In genomic region chr19:53019716-53020463, GRCm38 (mm10) we compare ENCODE assay signal across 8 mouse cellular contexts. TPM values are rescaled to one million over a fixed set of nuclear protein-coding genes. Genes with fewer than 3 reads are reported as not detected.
DNase-seq lines count a peak whose midpoint lies in the region; ATAC-seq and TF ChIP-seq lines count a peak whose summit lies in the region.
"Had no signal": no experiment of that assay in that cellular context is flagged by ENCODE, and none has a peak within 500 bp of the region (broad histone marks: within the 10 kb centered on the region; RNA-seq: fewer than 3 reads in every experiment).

No protein-coding gene starts in this region.

- no peaks in the 10 kb centered on the region for H3K27me3 ChIP-seq in thymus, adult 2 months (ENCODE audit: control insufficient read depth, insufficient read depth, low read length)
- H3K27me3 ChIP-seq in liver, embryonic 15.5 days = no peaks in the 10 kb centered on the region
- H3K27me3 ChIP-seq: heart, embryonic 13.5 days had no signal

- H3K36me3 ChIP-seq in thymus, adult 2 months (ENCODE audit: control insufficient read depth, insufficient read depth, low read length) = 0 out of 2 replicates have a peak, but pooled peaks cover 5% of the 10 kb centered on the region
- H3K36me3 ChIP-seq in liver, embryonic 15.5 days (replicated peaks) = peaks cover 74% of the 10 kb centered on the region

- WGBS in thymus, adult 2 months = 75% methylated on average over 13 of the region's 13 CpGs
- WGBS in liver, embryonic 15.5 days (ENCODE audit: insufficient replicate concordance) = 70% methylated on average over 13 of the region's 13 CpGs

- peak; percentile 73; the same call in 1 of the 2 replicates for TF ChIP-seq CTCF in thymus, adult 2 months (IDR thresholded peaks at IDR 0.05; ENCODE audit: borderline replicate concordance, control insufficient read depth, extremely low read depth, insufficient read depth, low read length, poor library complexity)

- peak; percentile 55 for DNase-seq in thymus, adult 2 months
- no peak for DNase-seq in thymus, adult 18-20 months
- peak; percentile 48 for DNase-seq in adrenal gland, adult 2 months
- peak; percentile 62 for DNase-seq in embryo, embryonic 11 days
- peak; percentile 69 to 70 for DNase-seq in heart, postnatal 36 days
- peak; percentile 32 for DNase-seq in retina, adult 2 months (ENCODE audit: low read depth, low spot score)

- no peak for TF ChIP-seq POLR2A in thymus, adult 2 months (IDR thresholded peaks at IDR 0.05; ENCODE audit: control insufficient read depth, extremely low read depth, insufficient read depth, low read length, poor library complexity)

- H3K9me3 ChIP-seq in liver, embryonic 15.5 days (replicated peaks) = no peaks in the 10 kb centered on the region
- H3K9me3 ChIP-seq: heart, embryonic 13.5 days had no signal

- no peaks in the 10 kb centered on the region for H3K4me1 ChIP-seq in thymus, adult 2 months (replicated peaks; ENCODE audit: control insufficient read depth, insufficient read depth, low read length)
- H3K4me1 ChIP-seq in liver, embryonic 15.5 days (replicated peaks) = peaks cover 11% of the 10 kb centered on the region; the same call in 1 of the 2 replicates

- no peak overlapping the region for H3K4me2 ChIP-seq in liver, embryonic 15.5 days
- H3K4me2 ChIP-seq: heart, embryonic 13.5 days had no signal

- intact Hi-C loops in heart, postnatal 36 days (cut with DNase I) = loop anchor here (5.0 kb wide), 1 partner anchor 122 kb away; the partner anchor contains the start of gene Add3

- ATAC-seq in liver, embryonic 15.5 days (ENCODE audit: insufficient read depth) = 0 out of 2 replicates have a peak, but pooled peaks have one; percentile 38

- H3K27ac ChIP-seq in thymus, adult 2 months (ENCODE audit: control insufficient read depth, insufficient read depth, low read length) = no peak overlapping the region
- H3K27ac ChIP-seq in liver, embryonic 15.5 days (replicated peaks) = no peak overlapping the region

- H3K4me3 ChIP-seq in thymus, adult 2 months (ENCODE audit: control insufficient read depth, insufficient read depth, low read length) = no peak overlapping the region
- no peak overlapping the region for H3K4me3 ChIP-seq in liver, embryonic 15.5 days (replicated peaks)
- H3K4me3 ChIP-seq: heart, embryonic 13.5 days had no signal

- no peak overlapping the region for H3K9ac ChIP-seq in liver, embryonic 15.5 days
- H3K9ac ChIP-seq: heart, embryonic 13.5 days had no signal

RNA-seq across cellular contexts. Expression of gene Xpnpep1, which starts 20.1 kb away (rescaled TPM):
- 49.6 and 55.6 TPM in 2 replicates for polyA plus RNA-seq in thymus, adult 2 months (2012; rRNA removed)
- 10 to 100 TPM; 73.7 to 82.0 TPM for total RNA-seq in adrenal gland, adult 2 months (2021)
- polyA plus RNA-seq in adrenal gland, adult 2 months (2012; rRNA removed) = 41.6 and 47.4 TPM in 2 replicates
- 10 to 100 TPM; 79.1 to 85.7 TPM for total RNA-seq in heart, postnatal 36 days (2021)
- polyA plus RNA-seq in liver, embryonic 15.5 days (2015; fragmentation: Nextera tagmentation; extraction: Ambion mirVana) = 83.4 and 87.2 TPM in 2 replicates

Comparison
In these comparisons a context has a peak if more than half of its experiments do, and no peak if none do; other contexts are left out.
1. DNase-seq: peak in thymus, adult 2 months (single experiment), adrenal gland, adult 2 months (single experiment), embryo, embryonic 11 days (single experiment), heart, postnatal 36 days (2 of 2) and retina, adult 2 months (single experiment); none in thymus, adult 18-20 months (0 of 2).